Mouse (Mus musculus): Measurements from ENCODE around the gene Frzb.

Frzb gene

DNA sequence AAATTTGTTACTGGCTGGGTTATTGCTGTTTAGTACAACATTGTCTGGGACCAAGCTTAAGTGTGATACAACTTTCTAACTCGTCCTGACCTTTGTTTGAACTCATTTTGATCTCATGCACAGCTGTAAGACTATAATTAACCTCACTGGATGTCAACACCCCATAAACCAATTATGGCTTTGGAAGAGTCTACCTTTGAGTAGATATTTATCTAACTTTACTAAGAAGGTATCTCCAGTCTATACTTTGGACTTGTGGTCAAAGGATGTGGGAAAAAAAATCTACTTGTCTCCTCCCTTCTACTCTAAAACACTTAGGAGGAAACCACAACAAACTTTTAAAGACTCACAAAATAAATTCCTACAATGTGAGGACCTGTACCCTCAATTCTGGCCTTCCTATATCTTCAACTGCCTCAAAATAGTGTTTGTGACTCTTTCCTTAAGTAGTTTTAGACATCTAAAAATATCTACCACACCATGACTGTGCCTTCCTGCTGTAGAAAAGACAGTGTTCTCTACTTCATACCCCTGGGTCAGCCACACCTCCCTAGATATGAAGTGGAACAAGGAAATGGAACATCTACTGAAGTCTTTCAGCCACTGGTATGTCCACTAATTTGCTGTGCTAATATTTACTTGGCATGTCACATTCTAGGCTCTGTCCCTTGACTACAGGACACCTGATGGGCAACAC is 16.9 kb downstream of the Frzb start:
- no peak for DNase-seq (ENCODE audit: low spot score in 2 of 2)

DNA sequence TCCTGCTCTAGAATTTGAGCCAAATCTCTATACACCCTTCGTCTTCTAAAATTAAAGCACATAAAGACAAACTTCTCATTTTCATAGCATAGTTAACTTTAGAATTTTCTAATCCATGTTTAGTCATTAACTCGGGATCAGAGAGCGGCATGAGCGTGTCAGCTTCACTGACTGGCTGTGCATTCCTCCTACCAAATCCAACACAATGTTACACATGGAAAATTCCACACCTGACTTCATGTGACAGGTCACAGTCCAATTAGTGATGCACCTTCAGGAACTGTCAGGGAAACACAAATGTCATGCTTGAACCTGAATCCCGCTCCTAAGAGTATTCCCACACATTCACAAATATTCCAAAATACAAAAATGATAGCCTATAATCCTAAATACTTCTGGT is 24.3 kb downstream of the Frzb start:
- DNase-seq (ENCODE audit: low spot score in 2 of 2) = no peak

DNA sequence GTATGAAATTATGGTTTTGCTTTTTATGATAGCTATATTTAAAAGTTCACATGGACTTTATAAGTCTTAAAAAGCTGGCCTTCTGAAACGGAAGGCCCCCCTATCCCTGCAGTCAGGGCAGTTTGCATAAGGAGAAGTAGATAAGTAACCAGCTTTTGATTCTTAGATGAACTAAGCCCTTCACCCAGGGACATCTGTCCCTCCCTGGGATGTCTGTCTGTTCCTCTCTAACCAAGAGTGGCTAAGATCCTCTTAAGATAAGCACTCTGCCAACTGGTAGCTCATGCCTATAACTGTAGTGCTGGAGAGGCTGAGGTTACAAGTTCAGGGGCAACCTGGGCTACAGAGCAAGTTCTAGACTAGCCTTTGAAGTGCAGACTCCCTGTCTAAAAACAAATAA is 25.4 kb downstream of the Frzb start:
- DNase-seq (ENCODE audit: low spot score in 2 of 2) = no peak

DNA sequence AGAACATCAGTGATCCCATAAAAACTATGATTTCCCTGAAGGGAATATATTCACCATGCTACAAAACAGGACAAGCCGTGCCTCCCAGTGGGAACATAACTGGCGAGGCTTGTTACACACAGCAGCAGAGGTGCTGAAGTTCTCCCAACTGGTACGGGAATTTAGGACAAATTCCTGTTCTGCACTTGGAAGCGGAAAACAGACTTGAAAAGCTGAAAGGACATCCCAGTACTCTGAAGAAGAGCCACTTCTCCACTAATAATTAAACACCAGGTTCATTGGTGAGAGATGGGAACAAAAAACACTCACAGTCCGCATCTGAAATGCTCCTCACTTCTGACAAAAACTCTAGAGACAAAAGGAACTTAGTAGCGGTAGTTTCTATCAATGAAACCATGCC is 31.1 kb downstream of the Frzb start:
- DNase-seq (ENCODE audit: low spot score in 2 of 2) = no peak

DNA sequence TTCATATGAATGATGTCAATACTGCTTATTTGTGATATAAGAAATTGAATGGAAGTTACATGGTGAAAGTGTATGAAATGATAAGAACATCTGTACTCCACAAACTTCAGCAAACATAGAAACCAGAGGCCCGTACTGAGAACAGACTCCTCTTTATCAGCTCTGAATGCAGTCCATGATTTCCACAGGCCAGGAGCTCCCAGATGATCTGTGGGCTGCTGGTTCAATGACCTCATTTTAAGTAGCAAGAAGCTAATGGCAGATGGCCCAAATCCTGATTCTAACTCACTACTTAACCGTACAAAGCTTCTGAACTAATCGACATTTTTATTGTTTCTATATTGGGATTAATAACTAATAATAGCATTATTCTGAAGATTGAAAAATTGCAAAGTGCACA is 33.0 kb downstream of the Frzb start:
- DNase-seq (ENCODE audit: low spot score in 2 of 2) = no peak

DNA sequence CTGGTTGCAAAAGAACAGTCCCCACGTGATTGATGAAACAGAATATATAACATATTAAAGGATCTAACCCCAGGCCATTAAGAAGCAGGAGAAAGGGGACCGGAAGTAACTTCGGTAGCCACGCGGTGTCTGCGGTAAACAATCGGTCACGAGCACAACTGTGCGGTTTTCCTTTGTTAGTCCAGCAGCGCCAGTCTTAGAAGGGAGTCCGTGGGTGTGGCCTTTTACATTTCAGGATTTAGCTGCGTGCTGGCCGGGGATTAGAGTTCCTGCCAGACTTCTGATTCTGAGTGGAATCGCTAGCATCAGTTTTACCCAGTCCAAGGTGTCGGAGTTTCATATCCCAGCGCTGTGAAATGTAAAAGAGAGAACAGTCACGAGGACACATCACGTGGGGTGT is 34.3 kb downstream of the Frzb start:
- no peak for DNase-seq (ENCODE audit: low spot score in 2 of 2)

DNA sequence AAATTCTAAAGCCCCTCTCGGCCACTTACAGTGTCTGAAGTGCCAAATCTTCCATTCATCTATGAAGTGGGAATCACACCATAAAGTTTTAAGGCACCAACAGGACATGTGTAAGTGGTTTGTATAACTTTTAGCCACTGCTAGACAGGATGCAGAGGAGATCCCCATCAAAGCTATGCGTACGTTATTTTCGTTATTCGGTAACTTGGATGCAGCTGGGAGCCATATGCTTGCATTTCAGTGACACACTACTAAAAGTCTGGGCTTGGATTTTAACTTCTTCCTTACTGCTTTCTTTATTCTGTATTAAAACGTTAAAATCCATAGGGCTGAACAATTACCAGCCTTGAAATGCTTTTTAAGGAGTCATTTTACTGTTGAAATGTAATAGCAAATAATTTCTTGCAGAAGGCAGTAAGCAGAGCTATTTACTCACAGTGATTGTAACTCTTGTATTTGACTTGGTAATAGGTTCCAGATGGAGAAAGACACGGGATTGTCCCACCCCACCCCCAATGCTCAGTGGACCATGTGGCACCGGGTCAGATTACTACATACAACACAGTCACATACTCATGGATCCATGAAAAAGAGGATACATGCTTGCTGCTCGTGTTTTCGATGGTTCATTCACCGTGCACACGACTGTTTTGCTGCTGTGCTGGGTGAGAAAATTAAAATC is 37.4 kb downstream of the Frzb start:
- DNase-seq (ENCODE audit: low spot score in 2 of 2) = no peak

DNA sequence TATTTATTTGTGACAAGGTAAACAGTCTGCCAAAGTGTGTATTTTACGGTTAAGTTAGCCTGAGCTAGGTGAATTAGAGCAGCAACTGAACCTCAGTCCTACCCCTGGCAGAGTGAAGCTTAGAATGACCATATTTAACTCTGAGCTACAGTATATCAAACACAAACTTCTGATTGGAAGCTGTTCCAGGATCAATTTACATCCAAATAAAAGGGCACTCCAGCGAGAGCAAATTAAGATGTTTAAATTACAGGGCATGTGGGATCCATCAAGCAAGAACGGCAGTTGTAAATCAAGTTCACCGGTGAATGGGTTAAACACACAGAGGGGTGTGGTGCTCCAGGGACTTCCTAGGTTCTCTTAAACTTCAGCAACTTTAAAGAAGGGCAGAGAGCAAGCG is 42.7 kb downstream of the Frzb start:
- DNase-seq (ENCODE audit: low spot score in 2 of 2) = no peak

DNA sequence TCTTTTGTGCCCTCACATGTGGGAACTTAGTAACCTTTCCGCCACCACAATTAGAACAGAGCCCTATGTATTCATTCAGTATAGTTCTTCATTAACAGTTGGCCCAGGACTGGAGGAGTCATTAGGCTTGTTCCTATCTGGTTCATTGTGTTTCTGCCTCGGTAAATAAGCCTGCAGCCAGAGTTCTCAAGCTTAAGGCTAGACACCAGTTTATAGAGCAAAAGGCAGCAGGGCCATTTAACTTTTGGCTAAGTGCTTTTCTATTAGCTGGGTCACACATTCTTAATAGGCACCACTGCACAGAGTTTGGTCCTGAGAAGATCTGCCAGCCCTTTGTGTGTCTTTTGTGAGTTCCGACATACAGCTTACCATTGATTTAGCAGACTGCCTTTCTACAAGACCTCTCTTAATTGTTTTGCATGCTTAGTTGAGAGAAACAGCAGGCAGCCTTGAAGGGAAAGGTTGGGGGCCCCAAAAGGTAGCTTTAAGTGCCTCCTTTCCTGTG is 48.8 kb downstream of the Frzb start:
- DNase-seq (ENCODE audit: low spot score in 2 of 2) = no peak

DNA sequence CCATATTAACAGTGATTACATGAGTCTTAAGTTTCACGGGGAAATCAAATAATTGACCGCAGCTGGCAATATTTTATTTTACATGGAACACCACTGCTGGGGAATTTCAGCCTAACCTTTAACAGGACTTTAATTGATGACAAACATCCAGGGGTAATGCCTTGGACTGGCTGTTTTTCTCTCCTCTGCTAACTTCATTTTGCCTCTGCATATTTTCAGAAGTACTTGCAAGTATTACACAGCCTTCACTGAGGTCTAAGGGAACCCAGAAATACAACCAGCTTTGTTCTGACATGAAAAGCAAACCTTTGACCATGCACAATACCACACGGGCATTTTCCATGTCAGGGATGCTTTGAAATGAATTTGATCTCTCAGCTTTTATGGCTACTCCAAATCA is 50.6 kb downstream of the Frzb start:
- DNase-seq (ENCODE audit: low spot score in 2 of 2) = no peak

DNA sequence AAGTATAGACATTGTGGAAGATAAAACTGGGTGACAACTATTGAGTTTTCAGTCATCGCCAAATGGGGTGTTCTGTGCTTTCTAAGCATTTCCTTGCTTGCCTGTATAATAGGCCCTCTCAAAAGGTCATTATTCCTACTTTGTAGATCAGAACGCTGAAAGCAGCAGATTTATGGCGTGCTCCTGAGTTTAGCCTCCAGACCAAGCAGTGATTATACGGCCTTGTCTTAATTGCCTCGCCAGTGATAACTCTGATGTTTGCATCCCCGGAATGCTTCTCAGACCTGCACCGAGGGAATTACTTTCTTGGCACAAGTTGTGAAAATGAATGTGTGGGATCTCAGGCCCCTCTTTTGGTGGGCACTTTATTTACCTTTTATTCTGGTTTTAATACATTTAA is 51.4 kb downstream of the Frzb start:
- no peak for DNase-seq (ENCODE audit: low spot score in 2 of 2)

DNA sequence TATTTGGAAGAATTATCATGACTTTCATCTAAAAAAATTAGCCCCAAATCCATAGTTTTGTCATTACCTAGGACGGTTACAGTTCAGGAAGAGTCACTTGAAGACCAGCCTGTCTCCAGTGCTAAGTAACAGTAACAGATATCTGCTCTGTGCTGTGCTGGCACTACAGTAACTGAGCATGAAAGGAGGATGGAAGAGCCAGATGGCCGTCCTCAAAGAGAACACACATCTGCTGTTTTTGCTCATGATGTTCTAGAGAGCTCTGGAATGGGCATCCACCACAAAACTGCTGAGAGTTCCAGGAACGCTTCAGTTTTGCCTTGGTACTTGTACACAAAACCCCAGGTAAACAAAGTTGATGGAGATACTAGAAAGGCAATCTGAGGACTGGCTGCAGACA is 59.1 kb downstream of the Frzb start:
- no peak for DNase-seq (ENCODE audit: low spot score in 2 of 2)

DNA sequence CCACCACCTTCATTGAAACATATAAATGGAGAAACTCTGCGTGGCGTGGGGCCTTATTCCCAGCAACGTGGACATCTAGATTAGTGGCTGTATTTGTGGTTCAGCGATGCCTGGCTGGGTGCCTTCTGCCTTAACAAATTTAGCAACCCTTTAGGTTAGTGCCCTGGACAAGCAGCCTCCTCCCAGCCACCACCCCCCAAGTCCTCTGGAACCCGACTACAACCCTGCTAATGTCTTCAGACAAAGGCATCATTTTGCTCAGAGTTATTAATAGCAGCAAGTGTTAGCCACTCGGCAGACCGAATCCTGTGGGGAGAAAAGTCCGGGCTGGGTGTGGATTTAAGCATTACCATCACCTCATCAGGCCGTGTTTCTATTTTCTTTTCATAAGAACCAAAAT is 59.8 kb downstream of the Frzb start:
- DNase-seq (ENCODE audit: low spot score in 2 of 2) = no peak

DNA sequence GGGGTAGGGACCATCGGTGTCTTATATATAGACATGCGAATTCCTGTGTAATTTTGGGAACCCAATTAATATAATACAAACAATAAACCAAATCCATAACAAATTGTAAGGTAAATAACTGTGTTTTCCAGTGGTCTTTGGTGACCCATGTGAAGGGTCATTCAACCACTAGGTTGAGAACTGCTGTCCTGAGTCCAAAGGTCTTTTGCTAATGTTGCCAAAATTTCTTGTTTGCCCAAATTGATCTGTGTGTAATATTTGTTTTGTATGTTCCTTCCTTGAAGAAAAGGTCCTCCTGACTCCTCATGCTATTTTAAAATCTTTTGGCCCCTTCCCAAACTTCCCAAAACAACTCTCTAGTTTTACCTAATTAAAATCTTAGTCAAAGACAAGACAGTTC is 61.2 kb downstream of the Frzb start:
- no peak for DNase-seq (ENCODE audit: low spot score in 2 of 2)

DNA sequence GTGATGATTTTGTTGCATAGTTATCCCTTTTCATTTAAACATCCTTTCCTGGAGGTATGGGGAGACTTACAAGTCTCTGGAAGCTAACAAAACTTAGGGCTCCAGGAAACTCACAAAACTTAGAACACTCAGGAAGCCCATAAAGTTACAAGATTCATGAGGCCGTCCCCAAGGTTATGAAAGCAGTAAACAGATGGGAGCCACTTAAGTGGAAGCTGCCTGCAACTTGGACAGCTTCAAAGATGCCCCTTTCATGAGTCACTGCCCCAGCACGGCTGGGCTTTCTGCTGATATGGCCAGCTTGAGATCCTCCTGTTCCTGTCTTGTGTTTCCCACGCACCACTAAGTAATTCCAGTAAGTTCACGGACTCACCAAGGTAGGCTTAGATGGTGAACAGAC is 63.0 kb downstream of the Frzb start:
- no peak for DNase-seq (ENCODE audit: low spot score in 2 of 2)

DNA sequence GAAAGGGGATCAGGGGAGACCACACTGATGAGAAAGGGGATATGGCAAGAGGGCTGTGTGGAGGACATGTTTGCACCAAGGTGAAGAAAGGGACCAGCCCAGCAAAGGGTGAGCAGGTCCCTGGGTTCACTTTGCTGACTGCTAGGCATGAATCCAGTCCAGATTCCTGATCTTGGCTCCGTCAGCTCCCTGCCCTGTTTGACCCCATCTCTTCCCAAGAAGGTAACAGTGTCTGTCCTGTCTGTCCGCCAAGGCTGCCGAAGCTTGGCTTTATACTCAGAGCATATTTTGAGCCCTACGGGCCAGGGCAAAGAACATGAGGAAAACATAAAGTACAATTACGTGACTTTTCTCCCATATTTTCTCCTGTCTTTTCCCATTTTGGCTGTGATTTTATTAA is 67.6 kb downstream of the Frzb start:
- DNase-seq (ENCODE audit: low spot score in 2 of 2) = no peak

DNA sequence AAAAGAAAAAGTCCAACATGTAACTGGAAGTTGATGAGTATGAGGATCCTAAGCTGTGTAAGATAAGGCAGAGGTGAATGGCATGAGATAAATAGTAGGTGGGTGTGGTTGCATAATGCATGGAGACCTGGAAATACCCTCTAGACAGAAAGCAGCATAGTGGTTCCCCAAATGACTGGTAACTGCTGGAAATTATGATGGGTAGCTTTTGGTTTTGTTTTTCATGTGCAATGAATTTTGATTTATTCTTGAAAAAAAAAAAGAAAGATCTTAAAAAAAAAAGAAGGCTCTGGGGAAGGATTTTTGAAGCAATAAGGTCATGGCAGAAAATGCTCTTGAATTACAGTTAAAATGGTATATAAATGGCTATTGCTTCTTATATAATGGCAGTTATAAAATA is 72.5 kb downstream of the Frzb start:
- no peak for DNase-seq (ENCODE audit: low spot score in 2 of 2)

DNA sequence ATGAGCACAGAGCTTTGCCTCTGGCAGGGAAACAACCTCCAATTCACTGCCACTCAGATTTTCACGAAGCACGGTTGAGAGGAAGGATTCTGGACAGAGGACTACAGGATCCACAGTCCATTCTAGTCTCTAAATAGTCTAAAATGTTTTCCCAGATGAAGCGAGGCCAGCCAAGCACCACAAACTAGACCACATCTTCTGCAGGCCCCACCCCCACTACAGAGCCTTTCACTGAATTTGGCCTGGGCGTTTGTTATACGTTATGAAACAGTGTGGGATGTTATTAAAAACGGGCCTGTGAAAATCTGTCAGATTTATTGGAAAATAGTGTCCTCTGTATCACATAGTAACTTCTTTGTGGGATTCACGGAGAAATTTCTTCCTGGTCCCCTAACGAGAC is 76.0 kb downstream of the Frzb start:
- DNase-seq (ENCODE audit: low spot score in 2 of 2) = no peak

All from frontal cortex, postnatal 10 days (tissue).